Mouse (Mus musculus): Measurements from ENCODE around the gene Atp5k. TPM values are rescaled to one million over a fixed set of nuclear protein-coding genes. Genes with fewer than 3 reads are reported as not detected.

Gene Atp5k
- polyA plus RNA-seq, 1 experiment from 2014 or later = 381 TPM

DNA sequence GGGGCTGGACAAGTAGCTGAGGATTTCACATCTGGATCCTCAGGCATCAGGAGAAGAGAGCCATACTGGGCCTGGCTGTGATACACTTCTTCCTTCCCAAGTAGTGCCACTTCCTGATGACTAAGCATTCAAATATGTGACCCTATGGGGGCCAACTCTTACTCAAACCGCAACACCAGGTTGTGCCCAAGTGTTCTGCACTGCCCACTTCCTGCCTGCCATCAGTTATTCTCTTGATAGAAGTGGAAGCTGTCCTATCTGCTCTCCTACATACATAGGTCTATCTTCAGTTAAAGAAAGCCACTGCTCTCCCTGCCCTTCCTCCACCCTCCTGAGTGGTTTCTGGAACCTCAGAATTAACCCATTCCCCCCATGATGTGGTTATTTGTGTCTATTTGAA, 28.8 kb downstream of the Atp5k start:
- no peak overlapping the region for H3K4me3 ChIP-seq
- H3K27me3 ChIP-seq (ENCODE audit: low read depth, poor library complexity, severe bottlenecking) = no peaks in the 10 kb centered on the region
- 86% methylated on average over 1 of the region's 1 CpGs for WGBS
- H3K4me1 ChIP-seq = no peaks in the 10 kb centered on the region
- no peak for DNase-seq (ENCODE audit: low spot score)
- H3K9me3 ChIP-seq (replicated peaks) = no peaks in the 10 kb centered on the region
- H3K27ac ChIP-seq (replicated peaks) = no peak overlapping the region
- H3K36me3 ChIP-seq = no peaks in the 10 kb centered on the region

DNA sequence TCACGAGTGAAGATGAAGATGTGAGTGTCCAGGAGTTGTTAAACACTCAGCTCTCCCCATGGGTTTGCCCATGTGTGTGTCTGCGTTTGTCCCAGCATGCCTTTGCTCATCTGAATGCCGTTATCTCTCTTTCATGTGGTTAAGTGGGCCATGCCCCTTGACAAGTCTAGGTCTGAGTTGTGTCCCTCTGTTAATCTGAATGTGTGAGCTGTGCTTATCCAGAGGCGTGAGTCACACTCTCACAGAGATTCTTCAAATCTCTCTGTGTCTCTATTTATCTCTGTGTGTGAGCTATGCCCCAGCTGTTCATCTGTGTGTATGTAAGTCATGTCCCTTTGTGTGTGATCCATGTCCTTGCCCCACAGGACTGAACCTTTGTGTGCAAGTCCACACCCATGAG, 30.8 kb downstream of the Atp5k start:
- no peak for DNase-seq (ENCODE audit: low spot score)
- WGBS = 79% methylated on average over 4 of the region's 4 CpGs

DNA sequence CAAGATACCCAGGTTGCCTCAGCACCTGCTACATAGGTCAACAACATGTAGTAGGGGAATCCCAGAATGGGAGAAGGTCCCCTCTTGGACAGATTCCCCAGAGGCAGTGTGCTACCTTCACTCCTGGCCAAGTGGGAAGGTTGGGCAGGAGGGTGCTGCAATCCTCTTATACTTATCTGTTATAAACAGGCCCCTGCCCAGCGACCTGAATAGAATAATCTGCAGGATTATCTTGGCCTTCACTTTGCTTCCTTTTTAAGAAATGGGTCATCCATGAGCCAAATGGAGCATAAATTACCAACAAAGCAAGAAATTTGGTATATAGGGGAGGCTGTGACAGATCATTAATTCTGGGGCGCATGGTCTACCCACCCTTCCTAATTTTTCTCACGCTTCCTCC, 44.5 kb downstream of the Atp5k start:
- H3K27me3 ChIP-seq (ENCODE audit: low read depth, poor library complexity, severe bottlenecking) = no peaks in the 10 kb centered on the region
- no peaks in the 10 kb centered on the region for H3K4me1 ChIP-seq
- no peak overlapping the region for H3K27ac ChIP-seq (replicated peaks)
- 80% methylated on average over 3 of the region's 3 CpGs for WGBS
- no peak for DNase-seq (ENCODE audit: low spot score)
- no peak overlapping the region for H3K4me3 ChIP-seq
- no peaks in the 10 kb centered on the region for H3K9me3 ChIP-seq (replicated peaks)
- H3K36me3 ChIP-seq = no peaks in the 10 kb centered on the region

More for the DNA sequence above, 30.8 kb downstream of the Atp5k start:
- Histone ChIP-seq H3K9me3 (replicated peaks) (no peaks in the 10 kb centered on the region), H3K27me3 (ENCODE audit: low read depth, poor library complexity, severe bottlenecking) (no peaks in the 10 kb centered on the region), H3K4me1 (no peaks in the 10 kb centered on the region), H3K4me3 (no peak overlapping the region), H3K36me3 (no peaks in the 10 kb centered on the region), H3K27ac (replicated peaks) (no peak overlapping the region)

DNA sequence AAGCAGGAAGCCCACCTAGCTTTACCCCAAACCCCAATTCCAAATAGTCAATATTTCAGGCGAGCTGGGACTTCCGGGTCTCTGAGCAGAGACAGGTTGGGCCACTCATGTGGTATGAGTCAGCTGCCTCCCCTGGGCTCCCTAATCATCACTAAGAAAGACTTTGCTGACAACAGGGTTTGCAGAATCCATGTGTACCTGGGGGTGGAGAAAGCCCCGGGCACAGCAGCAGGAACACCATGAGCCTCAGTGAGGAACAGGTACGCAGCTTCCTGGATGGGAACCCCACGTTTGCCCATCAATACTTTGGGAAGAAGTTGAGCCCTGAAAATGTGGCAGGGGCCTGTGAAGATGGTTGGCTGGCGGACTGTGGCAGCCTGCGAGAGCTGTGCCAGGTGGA, 46.0 kb downstream of the Atp5k start, which contains the start of gene Pde6b:
Gene Pde6b, plus strand, starts transcription at position 191 of the 400 bp plus-strand sequence.
- Histone ChIP-seq H3K4me1 (no peaks in the 10 kb centered on the region), H3K27ac (replicated peaks) (no peak within 1 kb of the TSS), H3K9me3 (replicated peaks) (no peaks in the 10 kb centered on the region), H3K27me3 (ENCODE audit: low read depth, poor library complexity, severe bottlenecking) (no peaks in the 10 kb centered on the region), H3K4me3 (no peak within 1 kb of the TSS), H3K36me3 (no peaks in the 10 kb centered on the region)
- no peak for DNase-seq (ENCODE audit: low spot score)
- WGBS = 81% methylated on average over 7 of the region's 7 CpGs

DNA sequence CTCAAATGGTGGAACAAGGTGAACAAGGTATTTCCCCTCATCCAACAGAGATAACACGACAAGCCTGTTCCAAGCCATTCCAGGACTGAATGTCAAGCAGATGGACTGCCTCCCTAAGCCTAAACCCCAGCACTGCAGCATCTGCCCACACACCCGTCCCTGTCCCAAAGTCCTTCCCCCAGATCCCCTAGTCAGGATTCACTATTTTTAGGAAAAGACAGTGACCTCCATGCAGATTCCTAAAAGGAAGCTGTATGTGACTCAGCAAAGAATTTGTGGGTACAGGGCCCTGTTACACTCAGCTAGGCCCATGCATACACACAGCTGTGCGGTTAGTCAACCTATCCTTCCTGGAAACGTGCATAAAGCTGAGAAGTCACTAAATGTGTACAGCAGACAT, 47.8 kb downstream of the Atp5k start:
- no peak for DNase-seq (ENCODE audit: low spot score)
- Histone ChIP-seq H3K36me3 (no peaks in the 10 kb centered on the region), H3K27me3 (ENCODE audit: low read depth, poor library complexity, severe bottlenecking) (no peaks in the 10 kb centered on the region), H3K9me3 (replicated peaks) (no peaks in the 10 kb centered on the region), H3K4me3 (no peak overlapping the region), H3K4me1 (no peaks in the 10 kb centered on the region), H3K27ac (replicated peaks) (no peak overlapping the region)
- WGBS = 83% methylated on average over 4 of the region's 4 CpGs

DNA sequence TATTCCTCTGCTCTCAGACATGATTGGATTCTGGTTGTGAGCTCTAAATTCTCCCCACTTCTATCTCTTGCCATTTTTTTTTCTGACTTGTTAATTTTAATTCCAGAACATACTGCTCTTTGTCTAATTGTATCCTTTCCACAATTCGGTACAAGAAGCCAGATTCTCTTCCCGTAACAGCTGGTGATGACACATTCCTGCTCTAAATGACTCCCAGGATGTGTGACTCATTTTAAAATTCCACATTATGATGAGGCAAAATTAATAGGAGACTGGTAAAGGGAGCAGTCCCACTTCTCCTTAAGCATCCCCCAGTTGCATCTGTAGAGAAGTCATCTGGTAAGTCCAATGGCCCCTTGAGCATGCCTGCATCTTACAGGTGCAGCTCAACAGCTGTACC, 48.6 kb downstream of the Atp5k start:
- 88% methylated on average over 2 of the region's 2 CpGs for WGBS
- Histone ChIP-seq H3K27ac (replicated peaks) (no peak overlapping the region), H3K36me3 (no peaks in the 10 kb centered on the region), H3K27me3 (ENCODE audit: low read depth, poor library complexity, severe bottlenecking) (no peaks in the 10 kb centered on the region), H3K9me3 (replicated peaks) (no peaks in the 10 kb centered on the region), H3K4me3 (no peak overlapping the region), H3K4me1 (no peaks in the 10 kb centered on the region)
- DNase-seq (ENCODE audit: low spot score) = no peak

Other genes starting within 250 kb of the Atp5k start
- gene Dr1, start 165.6 kb downstream of the Atp5k start, polyA plus RNA-seq (2016; fragmentation: Nextera tagmentation; extraction: Ambion mirVana) = 50.6 and 51.8 TPM in 2 replicates
- 6.1 and 7.5 TPM in 2 replicates for gene Pigg, start 121.8 kb downstream of the Atp5k start, polyA plus RNA-seq (2016; fragmentation: Nextera tagmentation; extraction: Ambion mirVana)
- gene Gm42517, start 66.5 kb downstream of the Atp5k start, polyA plus RNA-seq (2016; fragmentation: Nextera tagmentation; extraction: Ambion mirVana) = 0.07 TPM in 1 of 2 replicates, not detected in the other
- gene Pde6b, start 46.1 kb downstream of the Atp5k start, polyA plus RNA-seq (2016; fragmentation: Nextera tagmentation; extraction: Ambion mirVana) = 0.16 and 0.53 TPM in 2 replicates
- 0.11 and 0.16 TPM in 2 replicates for gene Mfsd7a, start 14.4 kb upstream of the Atp5k start, polyA plus RNA-seq (2016; fragmentation: Nextera tagmentation; extraction: Ambion mirVana)
- 21.2 and 27.8 TPM in 2 replicates for gene Pcgf3, start 26.8 kb upstream of the Atp5k start, polyA plus RNA-seq (2016; fragmentation: Nextera tagmentation; extraction: Ambion mirVana)
- gene Cplx1, start 115.6 kb upstream of the Atp5k start, polyA plus RNA-seq (2016; fragmentation: Nextera tagmentation; extraction: Ambion mirVana) = 4.3 and 6.8 TPM in 2 replicates
- 59.8 and 64.2 TPM in 2 replicates for gene Gak, start 195.3 kb upstream of the Atp5k start, polyA plus RNA-seq (2016; fragmentation: Nextera tagmentation; extraction: Ambion mirVana)
- gene Tmem175, start 195.3 kb upstream of the Atp5k start, polyA plus RNA-seq (2016; fragmentation: Nextera tagmentation; extraction: Ambion mirVana) = 19.8 and 24.0 TPM in 2 replicates
- 11.5 and 13.3 TPM in 2 replicates for gene Idua, start 225.9 kb upstream of the Atp5k start, polyA plus RNA-seq (2016; fragmentation: Nextera tagmentation; extraction: Ambion mirVana)
- gene Dgkq, start 235.2 kb upstream of the Atp5k start, polyA plus RNA-seq (2016; fragmentation: Nextera tagmentation; extraction: Ambion mirVana) = 12.8 and 15.1 TPM in 2 replicates
- 0.56 and 0.93 TPM in 2 replicates for gene Slc26a1, start 241.1 kb upstream of the Atp5k start, polyA plus RNA-seq (2016; fragmentation: Nextera tagmentation; extraction: Ambion mirVana)